Mouse (Mus musculus): ENCODE data around the gene Spink8.
A peak's percentile ranks its signal among the peaks of the same experiment; 100 is the strongest.
"Not testable (repeated sequence)": the region's sequence is repeated elsewhere in the genome, so short reads cannot be mapped to it uniquely, and the experiment has no call there.

Gene Spink8

GRCm38 (mm10) chr9:109811980-109812379 is at the start of gene Spink8:
Gene Spink8 (plus strand): TSS chr9:109812280.
- no peak for TF ChIP-seq GATA4 (IDR thresholded peaks at IDR 0.05; ENCODE audit: insufficient replicate concordance, low read length)

GRCm38 (mm10) chr9:109790570-109790969 is 21.5 kb upstream of the Spink8 start, which contains the start of gene Fbxw27:
Gene Fbxw27 (minus strand): TSS chr9:109790670.
- not testable (repeated sequence) for TF ChIP-seq GATA4 (IDR thresholded peaks at IDR 0.05; ENCODE audit: insufficient replicate concordance, low read length)

DNA sequence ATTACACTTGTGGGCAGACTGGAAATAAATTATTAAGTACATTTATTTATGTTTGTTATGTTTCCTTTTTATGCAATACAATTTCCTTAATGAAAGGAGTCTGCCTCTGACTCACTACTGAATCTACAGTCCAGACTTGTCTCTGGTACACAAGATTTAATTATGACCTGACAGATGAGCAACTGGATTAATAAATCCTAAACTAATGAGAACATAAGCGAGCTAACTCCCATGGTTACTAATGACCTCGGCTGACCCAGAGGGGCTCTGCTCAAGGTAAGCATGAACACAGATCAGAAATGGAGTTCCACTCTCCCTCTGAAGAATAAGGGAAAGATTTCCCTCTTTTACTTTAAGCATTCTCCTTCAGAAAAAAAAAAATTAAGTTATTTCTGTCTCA is 16.9 kb upstream of the Spink8 start:
- no peak for TF ChIP-seq GATA4 (IDR thresholded peaks at IDR 0.05; ENCODE audit: insufficient replicate concordance, low read length)

GRCm38 (mm10) chr9:109795811-109796210 is 16.3 kb upstream of the Spink8 start:
- no peak for TF ChIP-seq GATA4 (IDR thresholded peaks at IDR 0.05; ENCODE audit: insufficient replicate concordance, low read length)

- no peak for TF ChIP-seq GATA4 (IDR thresholded peaks at IDR 0.05; ENCODE audit: insufficient replicate concordance, low read length)
These were observed 14.0 kb upstream of the Spink8 start for GRCm38 (mm10) chr9:109798051-109798450.

- TF ChIP-seq GATA4 (IDR thresholded peaks at IDR 0.05; ENCODE audit: insufficient replicate concordance, low read length), result no peak
These were observed 5.8 kb upstream of the Spink8 start for GRCm38 (mm10) chr9:109806260-109806659.

DNA sequence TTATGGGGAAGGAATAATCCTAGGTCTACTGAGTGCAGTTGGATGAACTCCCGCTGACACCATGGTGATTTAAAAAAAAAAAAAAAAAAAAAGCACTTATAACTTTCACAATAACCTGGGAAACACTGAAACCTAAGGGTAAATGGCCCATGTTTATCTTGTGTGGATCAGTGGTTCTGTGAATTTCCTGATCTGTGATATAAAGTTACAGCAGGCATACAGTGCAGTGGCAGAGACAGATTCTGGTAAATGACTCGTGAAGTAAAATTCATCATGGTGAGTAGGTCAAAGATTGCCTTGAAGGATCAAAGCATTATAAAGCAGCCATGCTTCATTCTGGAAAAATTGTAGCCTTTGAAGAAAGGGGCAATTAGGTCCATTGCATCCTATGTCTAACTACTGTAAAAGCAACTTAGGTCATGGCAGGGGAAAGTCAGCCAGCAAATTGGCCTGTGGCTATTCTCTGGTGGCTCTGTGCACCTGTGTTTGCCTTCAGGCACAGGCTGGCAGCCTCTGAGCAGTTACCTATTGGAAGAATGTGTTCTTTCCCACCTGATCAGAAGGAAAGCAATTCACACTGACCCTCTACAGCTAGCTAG is 5.3 kb upstream of the Spink8 start:
- no peak for TF ChIP-seq GATA4 (IDR thresholded peaks at IDR 0.05; ENCODE audit: insufficient replicate concordance, low read length)

- no peak for TF ChIP-seq GATA4 (IDR thresholded peaks at IDR 0.05; ENCODE audit: insufficient replicate concordance, low read length)
These were observed 4.2 kb upstream of the Spink8 start for GRCm38 (mm10) chr9:109807898-109808297.

GRCm38 (mm10) chr9:109813424-109813823 is 1.3 kb downstream of the Spink8 start:
- no peak for TF ChIP-seq GATA4 (IDR thresholded peaks at IDR 0.05; ENCODE audit: insufficient replicate concordance, low read length)

GRCm38 (mm10) chr9:109816341-109816740 is 4.3 kb downstream of the Spink8 start:
- TF ChIP-seq GATA4 (IDR thresholded peaks at IDR 0.05; ENCODE audit: insufficient replicate concordance, low read length), result no peak

GRCm38 (mm10) chr9:109825739-109826138 is 13.7 kb downstream of the Spink8 start:
- TF ChIP-seq GATA4 (IDR thresholded peaks at IDR 0.05; ENCODE audit: insufficient replicate concordance, low read length), result no peak

GRCm38 (mm10) chr9:109826181-109826580 is 14.1 kb downstream of the Spink8 start:
- no peak for TF ChIP-seq GATA4 (IDR thresholded peaks at IDR 0.05; ENCODE audit: insufficient replicate concordance, low read length)

DNA sequence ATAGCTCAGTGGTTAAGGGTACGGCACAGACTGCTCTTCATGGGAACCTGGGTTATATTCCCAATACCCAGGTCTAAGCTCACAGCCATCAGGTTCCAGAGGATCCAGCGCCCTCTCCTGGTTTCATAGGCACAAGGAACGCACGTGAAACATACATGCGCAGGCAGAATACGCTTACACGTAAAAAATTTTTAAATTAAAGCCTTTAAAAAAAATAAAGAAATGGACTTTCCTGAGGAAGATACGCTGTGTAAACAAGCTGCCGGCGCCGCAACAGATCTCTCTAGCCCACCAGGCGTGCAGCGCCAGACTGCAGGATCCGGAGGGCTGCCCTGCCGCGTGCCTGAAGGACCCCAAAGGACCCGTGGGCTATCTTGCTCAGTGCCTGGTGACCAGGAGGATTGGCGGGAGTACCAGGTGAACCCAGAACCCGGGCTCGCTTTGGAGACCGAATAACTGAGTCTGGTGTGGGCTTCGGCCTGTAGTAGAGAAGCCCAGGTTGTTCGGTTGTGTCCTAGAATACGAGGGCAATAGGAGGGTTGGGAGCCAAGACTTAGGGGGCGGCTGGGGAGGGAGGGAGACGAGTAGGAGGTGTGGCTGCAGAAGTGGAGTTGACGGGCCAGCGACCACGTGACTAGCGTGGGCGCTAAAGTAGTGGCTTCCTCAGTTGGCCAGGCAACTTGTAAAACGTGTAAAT is 20.5 kb downstream of the Spink8 start, which contains the start of gene Nme6:
Gene Nme6 (plus strand): TSS at position 359 of the 697 bp plus-strand sequence.
- peak; percentile 68; the same call in 1 of the 2 replicates for TF ChIP-seq GATA4 (IDR thresholded peaks at IDR 0.05; ENCODE audit: insufficient replicate concordance, low read length)

DNA sequence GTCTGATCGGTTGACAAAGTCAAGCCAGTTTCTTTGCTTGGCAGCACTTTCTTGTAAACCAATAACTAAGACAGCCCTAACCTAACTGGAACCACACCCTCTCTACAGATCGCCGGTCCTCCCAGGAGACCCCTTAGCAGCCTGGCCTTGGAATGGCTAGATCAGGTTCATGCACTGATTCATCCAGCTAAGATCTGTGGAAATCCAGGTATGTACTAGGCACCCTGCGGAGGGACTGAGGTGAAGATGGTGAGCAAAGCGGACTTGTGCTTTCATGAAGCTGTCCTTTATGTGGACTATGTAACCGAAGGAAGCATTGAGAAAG is 21.0 kb downstream of the Spink8 start:
- no peak for TF ChIP-seq GATA4 (IDR thresholded peaks at IDR 0.05; ENCODE audit: insufficient replicate concordance, low read length)

DNA sequence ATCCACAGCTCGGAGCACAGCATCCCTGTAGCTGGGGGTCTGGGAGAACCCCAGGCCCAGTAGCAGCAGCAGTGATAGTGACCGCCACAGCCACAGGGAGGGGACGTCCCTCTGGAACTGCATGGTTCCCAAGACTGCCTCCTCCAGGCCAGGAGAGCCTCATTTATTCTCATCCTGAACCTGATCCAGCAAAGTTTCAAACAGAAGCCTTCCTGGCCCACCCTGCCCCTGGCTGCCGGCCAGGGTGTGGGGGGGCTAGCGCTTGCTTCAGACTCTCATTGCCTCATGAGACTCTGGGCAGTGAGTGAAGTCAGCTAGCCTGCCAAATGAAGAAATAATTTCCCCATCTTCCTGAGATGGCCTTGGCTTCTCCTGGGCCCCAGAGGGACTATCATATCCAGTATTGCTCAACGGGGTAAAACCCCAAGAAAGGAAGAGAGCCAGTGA is 37.3 kb downstream of the Spink8 start, which contains the start of gene Camp:
Gene Camp (minus strand): TSS at position 306 of the 447 bp plus-strand sequence.
- no peak for TF ChIP-seq GATA4 (IDR thresholded peaks at IDR 0.05; ENCODE audit: insufficient replicate concordance, low read length)

GRCm38 (mm10) chr9:109850099-109850498 is 38.0 kb downstream of the Spink8 start:
- no peak for TF ChIP-seq GATA4 (IDR thresholded peaks at IDR 0.05; ENCODE audit: insufficient replicate concordance, low read length)

All from liver, adult (tissue).